10 mouse cellular contexts compared by ENCODE assay signal in genomic region chr2:125031111-125031510, GRCm38 (mm10). TPM values are rescaled to one million over a fixed set of nuclear protein-coding genes. Genes with fewer than 3 reads are reported as not detected.
A peak's percentile ranks its signal among the peaks of the same experiment; 100 is the strongest.
DNase-seq lines count a peak whose midpoint lies in the region; ATAC-seq lines count a peak whose summit lies in the region.
"Had no signal": no experiment of that assay in that cellular context is flagged by ENCODE, and none has a peak within 500 bp of the region (broad histone marks: within the 10 kb centered on the region; RNA-seq: fewer than 3 reads in every experiment).

No protein-coding gene starts in this region.

- H3K4me2 ChIP-seq in kidney, embryonic 15.5 days, result no peak overlapping the region
- no peak overlapping the region for H3K4me2 ChIP-seq in limb, embryonic 15.5 days
- H3K4me2 ChIP-seq: stomach, embryonic 15.5 days had no signal

- H3K27ac ChIP-seq in kidney, embryonic 15.5 days, result no peak overlapping the region
- H3K27ac ChIP-seq in limb, embryonic 15.5 days, result peak overlapping the region; percentile 87
- H3K27ac ChIP-seq: stomach, embryonic 15.5 days had no signal

- no peak for ATAC-seq in kidney, embryonic 15.5 days (replicated peaks; ENCODE audit: low FRiP score)
- ATAC-seq in limb, embryonic 15.5 days (ENCODE audit: insufficient number of reproducible peaks, low FRiP score, low TSS enrichment, low read depth), result no peak

- 66% methylated on average over 8 of the region's 8 CpGs for WGBS in kidney, embryonic 15.5 days
- WGBS in limb, embryonic 15.5 days, result 60% methylated on average over 8 of the region's 8 CpGs

- H3K9ac ChIP-seq in kidney, embryonic 15.5 days, result no peak overlapping the region
- H3K9ac ChIP-seq in limb, embryonic 15.5 days, result no peak overlapping the region
- H3K9ac ChIP-seq: stomach, embryonic 15.5 days had no signal

- no peak overlapping the region for H3K4me3 ChIP-seq in kidney, embryonic 15.5 days (replicated peaks)
- H3K4me3 ChIP-seq in limb, embryonic 15.5 days, result no peak overlapping the region
- H3K4me3 ChIP-seq: stomach, embryonic 15.5 days had no signal

- no peaks in the 10 kb centered on the region for H3K36me3 ChIP-seq in kidney, embryonic 15.5 days
- H3K36me3 ChIP-seq in limb, embryonic 15.5 days, result no peaks in the 10 kb centered on the region
- H3K36me3 ChIP-seq: G1E; stomach, embryonic 15.5 days had no signal

- H3K9me3 ChIP-seq in kidney, embryonic 15.5 days (replicated peaks), result no peaks in the 10 kb centered on the region
- no peaks in the 10 kb centered on the region for H3K9me3 ChIP-seq in limb, embryonic 15.5 days
- H3K9me3 ChIP-seq: stomach, embryonic 15.5 days had no signal

- H3K27me3 ChIP-seq in kidney, embryonic 15.5 days, result no peaks in the 10 kb centered on the region
- no peaks in the 10 kb centered on the region for H3K27me3 ChIP-seq in limb, embryonic 15.5 days
- H3K27me3 ChIP-seq: stomach, embryonic 15.5 days had no signal

- DNase-seq in adrenal gland, adult (ENCODE audit: inconsistent age in 2 of 2, low spot score in 1 of 2), result peak; percentile 7 to 34
- DNase-seq in adrenal gland, postnatal 25 days, result no peak
- DNase-seq in kidney, postnatal 10 days, result peak; percentile 26
- peak; percentile 63 to 68 for DNase-seq in cerebellum, adult 18-20 months
- DNase-seq in frontal cortex, postnatal 14 days (ENCODE audit: low spot score in 2 of 2), result no peak
- no peak for DNase-seq in urinary bladder, postnatal 10 days (ENCODE audit: low spot score)

- H3K4me1 ChIP-seq in kidney, embryonic 15.5 days, result peaks cover 28% of the 10 kb centered on the region
- peaks cover 30% of the 10 kb centered on the region for H3K4me1 ChIP-seq in limb, embryonic 15.5 days

RNA-seq across cellular contexts. Expression of gene Slc24a5, which starts 36.8 kb away (rescaled TPM):
- not detected in 2 replicates for total RNA-seq in adrenal gland, postnatal 25 days (2021)
- 2.2 and 2.5 TPM in 2 replicates for polyA plus RNA-seq in kidney, embryonic 15.5 days (2015; fragmentation: Nextera tagmentation; extraction: Ambion mirVana)
- polyA plus RNA-seq in limb, embryonic 15.5 days (2015; fragmentation: Nextera tagmentation; extraction: Ambion mirVana), result 4.7 and 5.5 TPM in 2 replicates
- polyA plus RNA-seq: G1E had no signal

Comparison
In these comparisons a context has a peak if more than half of its experiments do, and no peak if none do; other contexts are left out.
1. DNase-seq: peak in adrenal gland, adult (2 of 2), kidney, postnatal 10 days (single experiment) and cerebellum, adult 18-20 months (2 of 2); none in adrenal gland, postnatal 25 days (single experiment), frontal cortex, postnatal 14 days (0 of 2) and urinary bladder, postnatal 10 days (single experiment).